Mouse (Mus musculus) left cerebral cortex, adult 11 months (tissue): ENCODE data around the gene Hs6st2.

Experiments used
- DNase-seq: peaks from one replicate; pipeline ENCODE4 v3.0.0; 2022; ENCODE audit warnings: low spot score

Hs6st2 gene

GRCm38 (mm10) chrX:51349682-51350081 lies 332.0 kb downstream of the Hs6st2 start:
- no peak for DNase-seq

- DNase-seq = no peak
Observed at GRCm38 (mm10) chrX:51343595-51343994, 338.1 kb downstream of the Hs6st2 start.
